ENCODE assay signal across 8 mouse cellular contexts in the genomic region with DNA sequence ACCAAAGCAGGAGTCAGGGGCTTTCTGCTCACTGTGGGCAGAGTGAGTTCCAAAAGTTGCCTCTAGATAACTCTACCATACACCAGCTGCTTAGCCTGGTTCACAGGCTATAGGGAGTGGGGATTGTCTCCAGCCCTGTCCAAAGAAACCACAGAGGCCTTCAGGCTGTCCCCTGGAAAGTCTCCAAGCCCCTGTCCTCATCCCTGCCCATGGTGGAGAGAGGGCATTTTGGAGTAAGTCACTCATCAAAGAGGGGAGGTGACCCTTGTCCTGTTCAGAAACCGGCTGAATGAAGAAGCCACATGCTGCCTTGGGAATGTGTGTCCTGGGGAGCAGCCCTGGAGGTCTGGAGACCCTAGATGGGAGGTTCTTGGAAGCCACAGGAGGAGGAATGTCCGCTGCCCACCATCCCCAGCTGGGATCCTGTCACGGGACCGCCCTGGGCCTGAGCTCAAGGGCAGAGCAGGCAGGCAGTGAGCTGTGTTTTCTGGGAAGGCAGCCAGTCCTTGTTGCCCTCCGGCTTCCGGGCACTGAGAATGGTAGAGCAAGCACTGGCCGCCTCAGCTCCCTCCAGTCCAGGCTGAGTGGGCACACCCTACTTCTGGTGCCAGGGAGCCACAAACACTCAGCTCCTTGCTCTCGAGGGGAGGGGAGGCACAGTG.
A peak's percentile ranks its signal among the peaks of the same experiment; 100 is the strongest.
DNase-seq lines count a peak whose midpoint lies in the region; ATAC-seq lines count a peak whose summit lies in the region.

No protein-coding gene starts in this region.

- DNase-seq in ovary, postnatal 36 days (ENCODE audit: low spot score) = peak; percentile 79
- no peak for DNase-seq in ovary, postnatal 14 days (ENCODE audit: low spot score)
- peak; percentile 71 to 75 for DNase-seq in cerebellum, adult 18-20 months
- peak; percentile 54 for DNase-seq in gastrocnemius, postnatal 14 days
- peak; percentile 94 to 97 for DNase-seq in kidney, postnatal 25 days
- DNase-seq in lung, postnatal 36 days = peak; percentile 94
- no peak for DNase-seq in thymus, postnatal 14 days

- intact Hi-C loops in gastrocnemius, postnatal 14 days (cut with DNase I; ENCODE audit: low total_unique reads) = loop anchor here (2.0 to 5.0 kb wide), 2 partner anchors 117 to 458 kb away; no protein-coding TSS in a partner anchor

- ATAC-seq in erythroid progenitor cell, adult 5-6 weeks (replicated peaks; ENCODE audit: low FRiP score, poor library complexity, severe bottlenecking) = no peak

Comparison
In these comparisons a context has a peak if more than half of its experiments do, and no peak if none do; other contexts are left out.
1. DNase-seq: peak in ovary, postnatal 36 days (single experiment), cerebellum, adult 18-20 months (2 of 2), gastrocnemius, postnatal 14 days (single experiment), kidney, postnatal 25 days (2 of 2) and lung, postnatal 36 days (single experiment); none in ovary, postnatal 14 days (single experiment) and thymus, postnatal 14 days (single experiment).